Mouse (Mus musculus) CH12.LX (cell line): ENCODE measurements around the gene Ctc1. TPM values are rescaled to one million over a fixed set of nuclear protein-coding genes. Genes with fewer than 3 reads are reported as not detected.
A peak's percentile ranks its signal among the peaks of the same experiment; 100 is the strongest.

Source experiments
- DNase-seq: peaks from one replicate; pipeline ENCODE4 v3.0.0-alpha.2; 2013; ENCODE audit errors: extremely low read depth
- H3K27ac ChIP-seq: 2 replicates; pipeline ENCODE4 v1.5.1; 2012; ENCODE audit warnings: low read depth, mild to moderate bottlenecking, control low read depth, moderate library complexity; ENCODE audit not compliant: insufficient read depth
- H3K27me3 ChIP-seq: replicated peaks from 2 replicates; pipeline ENCODE3; 2012; ENCODE audit warnings: inconsistent platforms
- H3K36me3 ChIP-seq, 2 experiments: replicated peaks in 1 of 2; 2 replicates each; pipeline versions ENCODE3 to v1.6.1; 2012; ENCODE audit warnings: inconsistent platforms in 1 of 2, low read length in 1 of 2, mild to moderate bottlenecking in 1 of 2, mixed read lengths in 1 of 2, moderate library complexity in 1 of 2; ENCODE audit not compliant: control insufficient read depth in 1 of 2, insufficient read depth in 1 of 2
- H3K4me1 ChIP-seq, 2 experiments: 2 replicates each; pipeline ENCODE4 v1.6.1; 2012; ENCODE audit warnings: inconsistent platforms in 1 of 2, moderate library complexity in 1 of 2; ENCODE audit not compliant: insufficient read depth in 2 of 2, control insufficient read depth in 1 of 2
- H3K4me2 ChIP-seq: 2 replicates; pipeline ENCODE4 v1.6.1; 2012; ENCODE audit warnings: low read depth, mild to moderate bottlenecking, control low read depth; ENCODE audit not compliant: poor library complexity, insufficient read depth, severe bottlenecking
- H3K4me3 ChIP-seq, 3 experiments: fragments of 150-350 bp in 1 of 3; sonication (generic) in 1 of 3; replicated peaks in 1 of 3; 2 replicates each; pipeline versions ENCODE3 to v1.5.1; 2011 to 2012; ENCODE audit warnings: low read depth in 2 of 3, low read length in 2 of 3, mild to moderate bottlenecking in 2 of 3, moderate library complexity in 2 of 3, control low read depth in 1 of 3, improper control_type of control experiment in 1 of 3, inconsistent platforms in 1 of 3, mixed read lengths in 1 of 3; ENCODE audit not compliant: poor library complexity in 1 of 3
- H3K79me2 ChIP-seq: replicated peaks from 2 replicates; pipeline ENCODE4 v1.6.1; 2012; ENCODE audit warnings: mild to moderate bottlenecking, moderate library complexity; ENCODE audit not compliant: control insufficient read depth, poor library complexity, insufficient read depth, severe bottlenecking; ENCODE audit errors: extremely low read depth
- H3K9ac ChIP-seq: 2 replicates; pipeline ENCODE4 v1.6.1; 2012; ENCODE audit warnings: low read depth, mild to moderate bottlenecking, control low read depth, moderate library complexity; ENCODE audit not compliant: insufficient read depth
- H3K9me3 ChIP-seq: replicated peaks from 2 replicates; pipeline ENCODE3; 2012; ENCODE audit warnings: low read length, inconsistent platforms, mixed read lengths
- CHD1 ChIP-seq: IDR thresholded peaks from 2 replicates; pipeline ENCODE4 v1.6.1; 2012; ENCODE audit warnings: low read depth, low read length, improper control_type of control experiment, inconsistent platforms
- CHD2 ChIP-seq: IDR thresholded peaks from 2 replicates; pipeline ENCODE4 v1.6.1; 2011; ENCODE audit warnings: low read length, improper control_type of control experiment
- CTCF ChIP-seq, 2 experiments: IDR thresholded peaks in 1 of 2; conservative IDR thresholded peaks in 1 of 2; 2 replicates each; pipeline ENCODE4 v1.5.1; 2011 to 2012; ENCODE audit warnings: low read depth in 2 of 2, low read length in 2 of 2, improper control_type of control experiment in 1 of 2, inconsistent platforms in 1 of 2, mild to moderate bottlenecking in 1 of 2, moderate library complexity in 1 of 2
- E2F4 ChIP-seq: IDR thresholded peaks from 2 replicates; pipeline ENCODE4 v1.6.1; 2011; ENCODE audit warnings: low read depth, low read length, improper control_type of control experiment; ENCODE audit not compliant: insufficient replicate concordance
- GABPA ChIP-seq: IDR thresholded peaks from 2 replicates; pipeline ENCODE4 v1.6.1; 2012; ENCODE audit warnings: low read depth, low read length, improper control_type of control experiment, inconsistent platforms; ENCODE audit not compliant: insufficient replicate concordance
- HCFC1 ChIP-seq: IDR thresholded peaks from 2 replicates; pipeline ENCODE4 v1.6.1; 2012; ENCODE audit warnings: low read depth, mild to moderate bottlenecking, inconsistent platforms, low read length, improper control_type of control experiment
- IRF4 ChIP-seq: IDR thresholded peaks from 2 replicates; pipeline ENCODE4 v1.6.1; 2014; ENCODE audit warnings: low read depth, mild to moderate bottlenecking, inconsistent platforms, low read length, improper control_type of control experiment
- MAX ChIP-seq: IDR thresholded peaks from 2 replicates; pipeline ENCODE4 v1.6.1; 2011; ENCODE audit warnings: low read length, improper control_type of control experiment
- MEF2A ChIP-seq: IDR thresholded peaks from 2 replicates; pipeline ENCODE4 v1.6.1; 2014; ENCODE audit warnings: low read depth, mild to moderate bottlenecking, inconsistent platforms, low read length, improper control_type of control experiment, borderline replicate concordance
- MYC ChIP-seq: IDR thresholded peaks from 2 replicates; pipeline ENCODE4 v1.6.1; 2011; ENCODE audit warnings: low read depth, mild to moderate bottlenecking, improper control_type of control experiment, low read length
- POLR2A ChIP-seq: IDR thresholded peaks from 2 replicates; pipeline ENCODE4 v1.6.1; 2011; ENCODE audit warnings: low read depth, mild to moderate bottlenecking, improper control_type of control experiment, low read length
- POLR2AphosphoS2 ChIP-seq: IDR thresholded peaks from 2 replicates; pipeline ENCODE4 v1.6.1; 2011; ENCODE audit warnings: low read depth, low read length, improper control_type of control experiment
- RAD21 ChIP-seq: IDR thresholded peaks from 2 replicates; pipeline ENCODE4 v1.6.1; 2011; ENCODE audit warnings: low read depth, mild to moderate bottlenecking, low read length, improper control_type of control experiment, moderate library complexity
- SMC3 ChIP-seq: IDR thresholded peaks from 2 replicates; pipeline ENCODE4 v1.6.1; 2011; ENCODE audit warnings: low read depth, low read length, improper control_type of control experiment
- TBP ChIP-seq: conservative IDR thresholded peaks from 2 replicates; pipeline ENCODE4 v1.6.1; 2011; ENCODE audit warnings: low read depth, low read length, improper control_type of control experiment
- USF1 ChIP-seq: IDR thresholded peaks from 2 replicates; pipeline ENCODE4 v1.6.1; 2014; ENCODE audit warnings: low read depth, mild to moderate bottlenecking, inconsistent platforms, low read length, improper control_type of control experiment
- USF2 ChIP-seq: conservative IDR thresholded peaks from 2 replicates; pipeline ENCODE4 v1.6.1; 2011; ENCODE audit warnings: low read depth, low read length, improper control_type of control experiment
- ZC3H11A ChIP-seq: IDR thresholded peaks from 2 replicates; pipeline ENCODE4 v1.6.1; 2012; ENCODE audit warnings: low read depth, mild to moderate bottlenecking, inconsistent platforms, low read length, improper control_type of control experiment
- ZKSCAN1 ChIP-seq: IDR thresholded peaks from 2 replicates; pipeline ENCODE4 v1.6.1; 2012; ENCODE audit warnings: low read depth, inconsistent platforms, low read length, improper control_type of control experiment, borderline replicate concordance
- ZMIZ1 ChIP-seq: IDR thresholded peaks from 2 replicates; pipeline ENCODE4 v1.6.1; 2012; ENCODE audit warnings: low read depth, mild to moderate bottlenecking, inconsistent platforms, low read length, improper control_type of control experiment
- dilution Hi-C: fragments of 300-500 bp; cut with MboI; formaldehyde crosslinking; loops from 2 replicates; pipeline ENCODE4 v1.14.3; 2020; ENCODE audit warnings: low sequenced_read_pairs; ENCODE audit not compliant: extremely low pct_unique_long_range_greater_than_20kb, extremely low pct_ligation_motif_present
- in situ Hi-C: fragments of 300-500 bp; cut with MboI; formaldehyde crosslinking; loops from 3 replicates; pipeline ENCODE4 v1.14.3; 2019; ENCODE audit warnings: low sequenced_read_pairs, low pct_ligation_motif_present, low pct_unique_long_range_greater_than_20kb, mixed read lengths
- polyA plus RNA-seq: library from polyadenylated mRNA; unstranded; fragments of >175 nt; gene quantifications from 2 replicates; pipeline ENCODE4 v1.2.1, GENCODE M21; 2012; ENCODE audit warnings: low read depth; ENCODE audit not compliant: insufficient read length
- total RNA-seq, 2 experiments: library from RNA; depleted of rRNA; stranded (reverse); fragments of 300-350 nt in 1 of 2; fragments of >200 nt in 1 of 2; gene quantifications; 2 replicates each; pipeline ENCODE4 v1.2.3; 2012 to 2014

Gene Ctc1
- total and polyA plus RNA-seq, 3 experiments = 20.5 to 69.8 (median 44.8) TPM

DNA sequence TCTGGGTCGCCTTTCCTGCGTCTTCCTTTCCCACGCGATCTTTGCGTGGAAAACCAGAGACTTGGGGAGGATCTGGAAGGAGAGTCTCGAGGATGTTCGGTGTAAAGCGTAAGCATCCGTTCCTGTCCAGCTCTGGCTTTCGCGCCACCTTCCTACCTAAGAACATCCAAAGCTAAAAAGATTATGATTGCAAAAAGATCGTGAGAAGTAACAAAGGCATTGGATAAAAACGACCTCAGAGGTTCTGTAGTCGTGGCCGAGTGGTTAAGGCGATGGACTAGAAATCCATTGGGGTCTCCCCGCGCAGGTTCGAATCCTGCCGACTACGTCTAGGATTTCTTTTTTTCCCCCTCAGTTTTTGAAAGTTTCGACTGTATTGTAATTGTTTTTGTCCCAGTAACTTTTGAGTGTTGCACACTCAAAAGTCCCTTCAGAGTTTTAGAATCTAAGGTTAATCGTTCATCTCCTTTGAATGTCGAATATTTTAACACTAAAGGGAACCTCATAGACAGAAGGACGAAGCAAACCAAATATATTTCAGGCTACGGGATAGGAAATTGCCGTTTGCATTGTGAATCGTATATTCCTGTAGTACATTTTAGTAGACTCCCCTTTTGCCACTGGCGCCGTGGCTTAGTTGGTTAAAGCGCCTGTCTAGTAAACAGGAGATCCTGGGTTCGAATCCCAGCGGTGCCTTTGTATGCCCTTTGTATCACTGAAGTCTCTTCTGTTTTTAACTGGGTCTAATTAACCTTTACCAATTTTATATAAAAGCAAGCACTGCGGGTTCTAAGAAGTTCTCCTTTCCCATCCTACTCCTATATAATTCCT lies 21.7 kb downstream of the Ctc1 start:
- peak; percentile 94 for DNase-seq
- H3K27me3 ChIP-seq = no peaks in the 10 kb centered on the region
- peak overlapping the region; percentile 4 for H3K4me2 ChIP-seq
- H3K4me1 ChIP-seq = peaks cover 18 to 32% of the 10 kb centered on the region in 2 experiments
- peaks cover 35 to 41% of the 10 kb centered on the region in 2 experiments for H3K36me3 ChIP-seq
- peak overlapping the region; percentile 75 for H3K9ac ChIP-seq
- no peaks in the 10 kb centered on the region for H3K79me2 ChIP-seq
- dilution Hi-C loops = no loop called here
- no peaks in the 10 kb centered on the region for H3K9me3 ChIP-seq
- peak overlapping the region; percentile 64 to 86 (median 65) for H3K4me3 ChIP-seq
- H3K27ac ChIP-seq = peak overlapping the region; percentile 61
- in situ Hi-C loops = no loop called here
- peak; percentile 99 for TF ChIP-seq TBP
- no peak for TF ChIP-seq E2F4

DNA sequence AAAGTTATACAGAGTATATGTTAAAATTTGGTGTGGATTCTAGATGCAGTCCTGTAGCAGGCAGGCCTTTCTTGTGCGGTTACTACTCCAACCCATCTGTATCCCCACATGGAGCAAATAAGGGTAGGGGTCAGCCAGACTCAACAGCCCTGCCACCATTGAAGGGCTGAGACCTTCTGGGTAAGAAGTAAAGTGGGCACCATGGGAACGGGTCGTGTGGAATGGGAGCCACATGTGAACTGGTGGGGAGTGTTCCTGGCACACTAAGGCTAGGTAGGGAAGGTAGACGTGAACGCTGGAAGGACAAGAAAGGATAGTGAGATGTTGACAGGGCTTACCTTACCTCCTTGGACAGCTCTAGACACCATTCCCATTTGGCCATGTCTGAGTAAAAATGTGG lies 22.5 kb downstream of the Ctc1 start:
- dilution Hi-C loops = no loop called here
- in situ Hi-C loops = no loop called here
- Histone ChIP-seq H3K27me3 (no peaks in the 10 kb centered on the region), H3K9me3 (no peaks in the 10 kb centered on the region), H3K4me2 (peak overlapping the region; percentile 70), H3K36me3 (peaks cover 28 to 33% of the 10 kb centered on the region in 2 experiments), H3K79me2 (no peaks in the 10 kb centered on the region), H3K9ac (no peak overlapping the region), H3K27ac (0 out of 2 replicates have a peak overlapping the region, but pooled peaks have one; percentile 5), H3K4me1 (peaks cover 18 to 38% of the 10 kb centered on the region in 2 experiments), H3K4me3 (peak overlapping the region in 2 of 3 experiments; percentile 18 to 20)
- DNase-seq = no peak
- no peak for TF ChIP-seq GABPA
- TF ChIP-seq USF1 = no peak
- TF ChIP-seq CHD2 = no peak
- TF ChIP-seq POLR2A = no peak
- TF ChIP-seq RAD21 = no peak
- TF ChIP-seq IRF4 = no peak
- TF ChIP-seq MAX = no peak
- TF ChIP-seq SMC3 = no peak
- TF ChIP-seq TBP = no peak
- no peak for TF ChIP-seq MEF2A
- no peak for TF ChIP-seq CHD1
- TF ChIP-seq ZMIZ1 = no peak
- TF ChIP-seq ZC3H11A = no peak
- TF ChIP-seq HCFC1 = no peak
- no peak for TF ChIP-seq ZKSCAN1
- TF ChIP-seq E2F4 = no peak
- no peak for TF ChIP-seq POLR2AphosphoS2
- no peak for TF ChIP-seq CTCF (conservative IDR thresholded peaks at IDR 0.05 in 1 of 2, IDR thresholded peaks at IDR 0.05 in 1 of 2; ENCODE audit: low read depth in 2 of 2, low read length in 2 of 2)
- no peak for TF ChIP-seq USF2
- no peak for TF ChIP-seq MYC
